Mouse (Mus musculus) adrenal gland, postnatal 4 days (tissue): ENCODE data around the gene Rsf1. TPM values are rescaled to one million over a fixed set of nuclear protein-coding genes. Genes with fewer than 3 reads are reported as not detected.

Experiments used
- DNase-seq, 2 experiments: peaks; one replicate each; pipeline ENCODE4 v3.0.0; 2021 to 2022; ENCODE audit warnings: low spot score in 2 of 2, mixed read lengths in 2 of 2
- long read RNA-seq, 2 experiments: library from polyadenylated mRNA; stranded (forward); transcript quantifications; one replicate each; pipeline ENCODE4 v2.0.0; 2021
- total RNA-seq, 2 experiments: library from RNA; stranded (reverse); gene quantifications; 2 replicates each; pipeline ENCODE4 v1.2.3; 2021

Gene Rsf1
- 10 to 100 TPM; 35.4 to 40.4 TPM for total RNA-seq
- long read RNA-seq, experiment 1, full-length matches to known transcripts = 2 of 6 reads
- long read RNA-seq, experiment 1, partial matches to known transcripts = 0 of 6 reads
- long read RNA-seq, experiment 1, other reads (novel, unspliced or antisense) = 4 of 6 reads
- long read RNA-seq, experiment 2, full-length matches to known transcripts = 4 of 37 reads
- long read RNA-seq, experiment 2, partial matches to known transcripts = 28 of 37 reads
- long read RNA-seq, experiment 2, other reads (novel, unspliced or antisense) = 5 of 37 reads

DNA sequence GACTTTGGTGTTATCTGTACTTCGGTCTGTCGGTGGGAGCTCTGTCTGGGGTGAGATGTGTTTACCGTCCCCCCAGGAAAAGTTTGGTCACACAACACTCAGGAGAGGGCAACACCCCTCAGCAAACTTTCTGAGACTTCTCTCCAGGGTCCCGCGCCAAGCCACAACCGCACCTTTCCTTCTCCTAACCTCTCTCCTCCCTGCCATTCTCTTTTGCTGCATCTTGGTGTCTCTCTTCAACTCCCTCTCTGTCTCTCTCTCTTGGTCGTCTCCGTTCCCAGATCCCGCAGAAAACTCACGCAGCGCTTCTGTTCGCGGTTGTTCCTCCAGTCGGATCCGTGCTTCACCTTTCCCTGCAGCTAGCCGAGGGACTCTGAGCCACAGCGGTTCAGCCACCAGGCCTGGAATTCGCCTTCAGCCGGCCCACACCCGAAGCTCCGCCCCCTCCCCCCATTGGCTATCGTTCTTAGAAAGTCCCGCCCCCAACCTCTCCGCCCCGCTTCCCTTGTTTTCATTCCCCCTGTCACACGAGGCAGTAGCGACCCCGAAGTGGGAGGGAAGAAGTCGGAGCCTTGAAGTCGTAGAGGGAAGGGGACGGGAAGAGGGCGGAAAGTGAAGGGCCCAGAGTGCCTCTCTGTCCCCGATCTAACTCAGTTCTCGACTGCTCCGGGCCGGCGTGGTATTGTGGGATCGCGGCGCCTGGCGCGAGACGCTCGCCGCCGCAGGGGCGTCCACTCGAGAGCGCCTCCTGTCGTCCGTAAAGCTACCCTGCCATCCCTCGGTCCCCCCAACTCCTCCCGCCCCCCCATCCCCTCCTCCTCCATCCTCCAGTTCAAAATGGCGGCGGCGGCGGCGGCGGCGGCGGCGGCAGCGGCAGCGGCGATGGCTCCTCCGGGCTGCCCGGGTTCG, at the start of gene Rsf1, which contains the start of gene Aamdc:
Gene Rsf1 (plus strand): TSS at position 823 of the 909 bp plus-strand sequence.
Gene Aamdc (minus strand): TSS at position 431 of the 909 bp plus-strand sequence.
- DNase-seq = peak; percentile 80 to 90

DNA sequence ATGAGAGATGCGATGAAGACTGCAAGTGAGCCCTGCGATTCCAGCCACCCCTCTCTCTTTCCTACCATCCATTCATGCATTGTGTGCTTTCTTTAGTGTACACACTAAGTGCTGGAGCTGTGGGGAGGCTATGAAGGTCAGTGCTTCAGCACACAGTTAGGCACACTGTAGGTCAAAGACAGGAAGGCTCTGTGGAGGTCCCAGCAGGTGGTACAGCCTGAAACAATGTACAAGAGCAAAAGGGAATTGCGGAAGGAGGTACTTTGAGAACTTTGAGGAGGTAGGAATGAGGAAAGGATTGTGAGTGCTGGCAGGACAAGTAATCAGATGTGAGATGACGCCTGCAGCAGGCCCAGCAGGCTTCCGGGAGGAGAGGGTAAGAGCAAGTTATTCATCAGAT, 44.2 kb upstream of the Rsf1 start:
- no peak for DNase-seq

DNA sequence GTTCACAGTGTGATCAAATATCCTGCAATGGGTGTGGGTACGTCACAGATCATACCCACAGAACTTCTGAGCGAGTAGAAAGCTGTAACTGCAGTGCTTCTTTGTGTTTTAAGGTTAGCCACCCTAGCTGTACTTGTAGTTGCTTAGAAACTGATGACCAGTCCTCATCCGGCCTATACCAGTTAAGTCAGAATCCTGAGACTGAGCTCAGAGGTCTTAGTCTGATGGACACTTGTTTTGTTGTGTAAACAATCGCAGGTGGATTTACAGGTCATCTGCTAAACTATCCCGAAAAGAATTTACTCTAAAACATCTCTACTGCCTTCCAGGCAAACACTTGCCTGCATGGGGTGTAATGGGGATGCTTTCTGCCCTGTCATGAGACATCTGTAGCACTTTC, 43.1 kb upstream of the Rsf1 start:
- no peak for DNase-seq

- DNase-seq = no peak
Observed at GRCm38 (mm10) chr7:97546462-97546861, 33.2 kb upstream of the Rsf1 start.

GRCm38 (mm10) chr7:97549301-97549700, 30.4 kb upstream of the Rsf1 start:
- DNase-seq = no peak

- no peak for DNase-seq
Observed at GRCm38 (mm10) chr7:97550673-97551072, 29.0 kb upstream of the Rsf1 start.

DNA sequence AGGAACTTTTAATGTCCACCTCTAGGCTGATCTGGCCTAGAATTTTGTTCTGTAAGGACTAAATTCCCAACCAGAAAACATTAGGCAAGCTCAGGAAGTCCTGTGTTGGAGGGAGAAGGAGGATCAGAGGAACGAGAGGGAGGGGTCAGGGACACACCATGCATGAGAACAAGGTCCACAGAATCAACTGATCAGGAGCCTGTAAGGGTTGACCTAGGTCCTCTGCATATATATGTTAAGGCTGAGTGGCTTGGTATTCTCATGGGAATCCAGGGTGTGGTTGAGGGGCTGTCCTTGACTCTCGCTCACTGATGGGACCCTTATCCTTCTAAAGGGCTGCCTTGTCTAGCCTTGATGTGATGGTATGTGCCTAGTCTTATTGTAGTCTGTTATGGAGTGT, 16.1 kb upstream of the Rsf1 start:
- no peak for DNase-seq

- no peak for DNase-seq
Observed at GRCm38 (mm10) chr7:97569372-97569771, 10.3 kb upstream of the Rsf1 start.

DNA sequence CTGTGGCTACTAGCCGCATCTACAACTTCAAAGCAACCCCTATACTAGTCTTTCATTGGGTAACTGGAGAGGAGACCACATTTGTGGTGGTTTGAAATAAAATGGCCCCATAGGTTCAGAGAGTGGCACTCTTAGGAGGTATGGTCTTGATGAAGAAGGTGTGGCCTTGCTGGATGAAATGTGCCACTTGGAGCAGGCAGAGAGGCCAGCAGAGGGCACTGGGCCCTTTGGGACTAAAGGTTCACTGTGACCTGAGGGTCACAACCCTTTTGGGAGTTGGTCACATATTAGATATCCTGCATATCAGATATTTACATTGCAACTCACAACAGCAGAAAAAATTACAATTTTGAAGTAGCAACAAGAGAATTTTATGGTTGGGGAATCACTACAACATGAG, 9.3 kb upstream of the Rsf1 start:
- no peak for DNase-seq

- DNase-seq = no peak
Observed at GRCm38 (mm10) chr7:97578361-97579066, 1.2 kb upstream of the Rsf1 start.

DNA sequence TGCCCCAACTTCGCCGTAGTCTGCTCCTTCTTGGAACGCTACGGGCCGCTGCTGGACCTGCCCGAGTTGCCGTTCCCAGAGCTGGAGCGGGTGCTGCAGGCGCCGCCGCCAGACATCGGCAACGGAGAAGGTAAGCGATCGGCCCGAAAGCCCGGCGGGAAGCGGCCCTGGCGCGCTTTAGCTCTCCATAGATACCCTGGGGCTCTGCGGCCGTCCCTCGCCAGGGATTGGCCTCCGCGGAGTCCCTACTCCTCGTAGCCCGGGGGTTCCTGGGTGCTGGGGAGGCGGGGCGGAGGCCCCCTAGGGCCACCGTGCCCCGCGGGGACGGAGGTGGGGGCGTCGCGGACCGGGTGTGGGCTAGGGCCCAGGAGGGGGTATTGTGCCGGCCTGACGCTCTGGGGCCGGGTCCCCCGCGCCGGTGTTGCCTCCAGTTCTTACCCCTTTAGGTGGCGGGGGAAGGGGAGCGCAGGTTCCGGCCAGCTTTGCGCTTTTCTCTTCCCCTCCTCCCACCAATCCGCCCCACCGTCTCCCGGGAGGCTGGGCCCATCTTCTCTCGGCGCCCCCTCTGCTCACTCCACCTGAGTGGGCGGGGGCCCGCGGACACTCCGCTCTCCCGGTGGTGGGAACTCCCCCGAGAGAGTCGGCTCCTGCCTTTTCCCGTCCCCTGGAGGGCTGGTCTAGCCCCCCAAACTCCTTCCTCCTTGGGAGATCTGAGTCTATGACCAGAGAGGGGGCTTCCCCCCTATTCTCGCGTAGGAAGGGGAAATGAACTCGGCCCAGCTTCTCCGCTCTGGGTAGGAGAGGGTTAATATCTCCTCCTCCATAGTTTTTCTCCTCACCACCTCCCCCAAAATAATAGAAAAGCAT, 520 bp downstream of the Rsf1 start:
- peak; percentile 19 for DNase-seq

GRCm38 (mm10) chr7:97580843-97581214, 1.1 kb downstream of the Rsf1 start:
- peak; percentile 48 to 68 for DNase-seq

DNA sequence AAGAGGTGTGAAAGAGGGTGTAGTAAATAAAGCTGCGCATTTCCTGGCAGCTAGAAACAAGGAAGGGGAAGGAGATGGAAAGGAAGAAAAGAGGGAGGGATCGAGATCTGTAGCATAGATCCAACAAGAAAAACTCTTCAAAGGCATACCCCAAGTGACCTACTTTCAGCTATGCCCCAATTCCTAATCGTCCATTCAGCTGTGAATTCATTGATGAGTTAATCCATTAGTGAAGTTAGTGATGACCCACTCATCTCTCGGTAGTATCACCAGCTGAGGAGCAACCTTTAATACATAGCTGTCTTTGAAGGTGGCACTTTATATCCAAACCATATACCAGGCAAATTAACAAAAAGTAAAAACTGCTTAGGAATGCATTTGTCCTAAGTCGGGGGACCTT, 8.8 kb downstream of the Rsf1 start:
- DNase-seq = no peak

DNA sequence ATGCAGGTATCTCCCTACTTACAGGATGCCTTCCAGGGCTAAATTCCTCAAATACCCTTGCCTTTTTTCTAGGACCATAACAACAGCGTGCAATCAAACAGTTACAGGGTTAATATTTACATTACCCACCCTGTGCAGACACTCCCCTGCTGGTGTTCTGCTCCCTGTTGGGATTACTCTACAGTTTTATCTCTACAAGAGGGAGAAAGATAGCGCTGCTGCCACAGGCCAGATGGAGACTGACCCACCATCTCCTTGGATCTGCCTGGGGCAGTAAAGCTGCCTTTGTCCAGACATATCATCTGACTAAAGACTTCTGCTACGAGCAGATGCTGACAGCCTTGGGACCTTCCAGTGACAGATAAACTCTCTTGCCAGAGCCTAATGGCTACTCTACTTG, 10.8 kb downstream of the Rsf1 start:
- DNase-seq = no peak

DNA sequence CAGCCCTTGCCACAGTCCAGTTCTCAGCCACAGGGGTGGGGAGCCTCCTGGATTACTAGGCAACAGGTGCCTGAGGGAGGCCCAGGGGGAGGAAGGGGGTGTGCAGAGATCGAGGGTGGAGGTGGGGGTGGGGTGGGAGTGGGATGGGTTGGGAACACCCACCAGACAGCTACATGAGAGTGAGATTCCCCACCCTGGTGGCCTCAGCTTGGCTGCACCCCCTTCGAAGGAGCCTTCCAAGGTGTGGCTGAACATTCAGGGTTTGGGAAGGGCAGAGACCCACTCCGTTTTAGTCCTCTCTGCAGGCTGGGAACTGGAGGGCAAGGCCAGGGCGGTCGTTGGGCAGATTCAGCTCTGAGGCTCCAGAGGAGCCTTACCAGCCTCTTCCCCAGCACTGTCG, 11.6 kb downstream of the Rsf1 start:
- DNase-seq = no peak

GRCm38 (mm10) chr7:97592396-97592795, 12.7 kb downstream of the Rsf1 start:
- DNase-seq = no peak

GRCm38 (mm10) chr7:97593535-97593934, 13.8 kb downstream of the Rsf1 start:
- DNase-seq = no peak

DNA sequence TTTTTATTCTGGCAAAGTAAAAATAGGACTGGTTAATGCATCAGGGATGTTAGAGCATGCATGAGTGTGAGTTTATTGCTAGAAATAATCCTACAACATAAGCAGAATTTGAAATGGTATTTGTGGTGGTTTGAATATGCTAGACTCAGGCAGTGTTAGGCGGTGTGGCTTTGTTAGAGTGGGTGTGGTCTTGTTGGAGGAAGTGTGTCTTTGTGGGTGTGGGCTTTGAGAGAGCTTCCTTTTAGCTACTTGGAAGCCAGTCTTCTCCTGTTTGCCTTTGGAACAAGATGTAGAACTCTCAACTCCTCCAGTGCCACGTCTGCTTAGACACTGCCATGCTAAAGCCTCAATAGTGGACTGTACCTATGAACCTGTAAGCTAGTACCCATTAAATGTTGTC, 18.9 kb downstream of the Rsf1 start:
- DNase-seq = no peak

GRCm38 (mm10) chr7:97621346-97621745, 41.7 kb downstream of the Rsf1 start:
- DNase-seq = no peak

DNA sequence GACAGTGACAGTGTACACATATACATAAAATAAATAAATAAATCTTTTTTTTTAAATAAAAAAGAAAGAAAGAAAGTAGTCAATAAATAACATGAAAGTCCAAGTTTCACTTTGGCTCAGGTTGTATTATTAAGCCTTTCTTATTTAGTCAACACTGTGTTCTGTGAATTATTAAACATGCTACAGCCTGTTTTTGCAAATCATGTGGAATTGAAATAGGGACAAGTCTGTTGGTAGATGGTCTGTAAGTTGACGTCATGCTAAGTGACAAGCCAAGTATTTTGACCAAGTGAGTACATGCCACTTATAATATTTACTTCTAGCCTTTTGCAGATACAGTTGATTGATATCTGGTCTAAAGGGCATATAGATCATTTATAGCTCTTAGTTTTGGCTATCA, 43.0 kb downstream of the Rsf1 start:
- DNase-seq = no peak

GRCm38 (mm10) chr7:97623402-97623801, 43.7 kb downstream of the Rsf1 start:
- DNase-seq = no peak
